Mouse (Mus musculus) granulocyte monocyte progenitor cell, adult 5-6 weeks (primary cell): ENCODE measurements around the gene Smim11. TPM values are rescaled to one million over a fixed set of nuclear protein-coding genes. Genes with fewer than 3 reads are reported as not detected.

ENCODE experiments used
- ATAC-seq: replicated peaks from 2 replicates; pipeline ENCODE4 v1.8.0; 2016; ENCODE audit warnings: mild to moderate bottlenecking, moderate TSS enrichment, inconsistent platforms; ENCODE audit not compliant: poor library complexity, severe bottlenecking
- total RNA-seq, 2 experiments: library from RNA; stranded (forward) in 1 of 2; stranded (reverse) in 1 of 2; fragments of 200-712, 200-1000 nt in 1 of 2; fragments of >200 nt in 1 of 2; fragmentation: Nextera tagmentation in 1 of 2; gene quantifications; 2 replicates each; pipeline ENCODE4 v1.2.3; 2014 to 2017

The Smim11 gene
- total RNA-seq, 2 experiments from 2014 or later, result 100 to 157 TPM

- no peak for ATAC-seq
Observed at GRCm38 (mm10) chr16:92359229-92359628, 58.1 kb downstream of the Smim11 start, which contains the start of gene Kcne1. Gene Kcne1 (minus strand): TSS chr16:92359468.

- ATAC-seq, result no peak
Observed at GRCm38 (mm10) chr16:92360711-92361110, 59.6 kb downstream of the Smim11 start.

Other genes with a start within 250 kb of the Smim11 start
- gene Mrps6, start 243.0 kb upstream of the Smim11 start, total RNA-seq (2014; fragmentation: Nextera tagmentation), result 32.7 and 41.0 TPM in 2 replicates
- gene Mrps6, start 243.0 kb upstream of the Smim11 start, total RNA-seq (2017), result 14.4 and 15.5 TPM in 2 replicates
- not detected in 2 replicates for gene Gm49711, start 243.0 kb upstream of the Smim11 start, total RNA-seq (2014; fragmentation: Nextera tagmentation)
- not detected in 2 replicates for gene Gm49711, start 243.0 kb upstream of the Smim11 start, total RNA-seq (2017)
- gene Slc5a3, start 243.0 kb upstream of the Smim11 start, total RNA-seq (2014; fragmentation: Nextera tagmentation), result 5.1 and 5.3 TPM in 2 replicates
- gene Slc5a3, start 243.0 kb upstream of the Smim11 start, total RNA-seq (2017), result 3.3 and 4.1 TPM in 2 replicates
- not detected in 2 replicates for gene Kcne2, start 8.9 kb upstream of the Smim11 start, total RNA-seq (2014; fragmentation: Nextera tagmentation)
- gene Kcne2, start 8.9 kb upstream of the Smim11 start, total RNA-seq (2017), result not detected in 2 replicates
- not detected in 2 replicates for gene Fam243, start 20.2 kb downstream of the Smim11 start, total RNA-seq (2014; fragmentation: Nextera tagmentation)
- gene Fam243, start 20.2 kb downstream of the Smim11 start, total RNA-seq (2017), result not detected in 2 replicates
- gene Kcne1, start 58.2 kb downstream of the Smim11 start, total RNA-seq (2014; fragmentation: Nextera tagmentation), result not detected in 2 replicates
- not detected in 2 replicates for gene Kcne1, start 58.2 kb downstream of the Smim11 start, total RNA-seq (2017)
- gene Rcan1, start 169.6 kb downstream of the Smim11 start, total RNA-seq (2014; fragmentation: Nextera tagmentation), result 6.3 and 11.5 TPM in 2 replicates
- 7.4 and 8.0 TPM in 2 replicates for gene Rcan1, start 169.6 kb downstream of the Smim11 start, total RNA-seq (2017)
- gene Clic6, start 184.4 kb downstream of the Smim11 start, total RNA-seq (2014; fragmentation: Nextera tagmentation), result not detected in 2 replicates
- gene Clic6, start 184.4 kb downstream of the Smim11 start, total RNA-seq (2017), result not detected in 2 replicates